Mouse (Mus musculus) CD4-positive helper T cell, adult 2 months (primary cell): ENCODE data around the gene Hgfac.
A peak's percentile ranks its signal among the peaks of the same experiment; 100 is the strongest.

Experiments used
- DNase-seq: peaks from one replicate; pipeline ENCODE4 v3.0.0-alpha.2; 2012; ENCODE audit warnings: low read depth, missing footprints, low spot score

Hgfac gene

DNA sequence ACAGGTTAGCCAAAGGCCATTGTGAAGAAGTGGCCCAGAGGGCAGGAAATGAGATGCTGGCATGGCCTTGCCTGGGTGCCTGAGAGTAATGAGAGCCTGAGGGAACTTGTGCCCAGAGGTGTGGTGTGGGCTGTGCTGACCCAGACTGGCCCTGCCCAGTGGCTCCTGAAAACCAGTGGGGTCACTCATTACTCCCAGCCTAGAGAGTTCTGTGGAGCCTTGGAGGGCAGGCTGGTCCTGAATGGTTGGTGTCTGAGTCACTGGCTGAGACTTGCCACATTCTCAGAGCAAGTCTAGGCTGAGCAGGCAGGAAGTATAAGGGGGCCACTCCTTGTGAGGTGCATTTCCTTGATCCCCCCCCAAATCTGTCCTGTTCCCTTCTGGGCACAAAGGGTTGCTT is 3.9 kb upstream of the Hgfac start:
- no peak for DNase-seq

DNA sequence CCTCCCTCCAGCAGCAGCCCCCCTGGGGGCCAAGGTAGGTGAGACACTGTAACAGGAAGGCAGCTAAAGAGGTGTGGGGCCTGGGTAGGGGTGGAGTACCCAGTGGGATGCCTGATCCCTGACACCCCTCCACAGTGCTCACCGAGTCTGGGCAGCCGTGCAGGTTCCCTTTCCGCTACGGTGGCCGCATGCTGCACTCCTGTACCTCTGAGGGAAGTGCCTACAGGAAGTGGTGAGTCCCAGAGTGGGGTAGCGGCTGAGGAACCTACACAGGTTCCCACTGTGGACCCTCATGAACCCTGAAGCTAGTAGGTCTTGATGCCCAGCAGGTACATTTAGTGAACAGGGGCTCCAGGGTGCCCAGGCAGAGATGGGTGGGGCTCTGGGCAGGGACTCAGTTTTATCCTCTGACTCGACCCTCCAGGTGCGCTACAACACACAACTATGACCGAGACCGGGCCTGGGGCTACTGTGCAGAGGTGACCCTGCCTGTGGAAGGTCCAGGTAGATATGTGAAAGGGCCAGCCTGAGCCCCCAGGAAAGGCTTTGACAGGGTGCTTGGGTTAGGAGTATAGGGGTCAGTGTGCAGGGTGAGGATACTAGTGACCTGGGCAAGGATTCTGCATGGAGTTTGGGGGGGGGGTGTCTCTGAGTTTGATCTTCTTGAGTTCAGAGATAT is 1.3 kb downstream of the Hgfac start:
- peak; percentile 46 for DNase-seq

DNA sequence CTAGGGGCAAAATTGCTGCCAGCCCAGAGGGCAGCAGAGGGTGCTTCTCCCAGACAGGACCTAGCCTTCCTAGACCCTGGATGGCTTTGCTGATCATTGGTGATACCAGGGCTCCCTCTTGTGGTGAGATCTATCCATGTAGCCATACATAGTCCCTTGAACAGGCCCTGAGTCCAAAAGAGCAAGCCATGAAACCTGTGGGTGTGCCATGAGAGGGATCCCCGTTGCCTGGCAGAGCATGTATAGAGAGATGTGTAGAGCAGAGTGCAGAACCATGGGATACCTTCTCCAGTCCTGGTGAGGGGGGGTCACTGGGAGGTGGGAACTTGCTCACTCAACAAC is 1.8 kb downstream of the Hgfac start:
- peak; percentile 75 for DNase-seq

GRCm38 (mm10) chr5:35050541-35050940 is 9.2 kb downstream of the Hgfac start:
- no peak for DNase-seq

GRCm38 (mm10) chr5:35054628-35055027 is 13.3 kb downstream of the Hgfac start:
- DNase-seq, result no peak

DNA sequence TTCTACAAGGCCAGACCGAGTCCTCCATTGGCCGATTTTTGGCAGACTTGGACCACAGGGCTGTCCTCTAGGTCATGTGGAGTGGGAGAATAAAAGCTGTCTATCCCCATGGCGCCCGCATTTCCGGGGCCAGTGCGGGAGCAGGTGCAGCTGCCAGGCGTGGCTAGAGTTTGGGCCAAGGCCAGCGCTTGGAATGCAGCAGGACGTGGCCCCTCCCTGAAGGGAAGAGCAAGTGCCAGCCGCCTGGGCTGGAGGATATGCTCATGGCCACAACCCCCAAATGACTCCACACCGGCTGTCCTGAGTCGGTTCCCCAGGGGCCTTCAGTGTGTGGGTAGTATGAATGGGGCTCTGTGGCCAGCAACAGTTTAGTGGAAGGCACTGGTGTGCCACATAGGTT is 13.8 kb downstream of the Hgfac start:
- DNase-seq, result no peak

DNA sequence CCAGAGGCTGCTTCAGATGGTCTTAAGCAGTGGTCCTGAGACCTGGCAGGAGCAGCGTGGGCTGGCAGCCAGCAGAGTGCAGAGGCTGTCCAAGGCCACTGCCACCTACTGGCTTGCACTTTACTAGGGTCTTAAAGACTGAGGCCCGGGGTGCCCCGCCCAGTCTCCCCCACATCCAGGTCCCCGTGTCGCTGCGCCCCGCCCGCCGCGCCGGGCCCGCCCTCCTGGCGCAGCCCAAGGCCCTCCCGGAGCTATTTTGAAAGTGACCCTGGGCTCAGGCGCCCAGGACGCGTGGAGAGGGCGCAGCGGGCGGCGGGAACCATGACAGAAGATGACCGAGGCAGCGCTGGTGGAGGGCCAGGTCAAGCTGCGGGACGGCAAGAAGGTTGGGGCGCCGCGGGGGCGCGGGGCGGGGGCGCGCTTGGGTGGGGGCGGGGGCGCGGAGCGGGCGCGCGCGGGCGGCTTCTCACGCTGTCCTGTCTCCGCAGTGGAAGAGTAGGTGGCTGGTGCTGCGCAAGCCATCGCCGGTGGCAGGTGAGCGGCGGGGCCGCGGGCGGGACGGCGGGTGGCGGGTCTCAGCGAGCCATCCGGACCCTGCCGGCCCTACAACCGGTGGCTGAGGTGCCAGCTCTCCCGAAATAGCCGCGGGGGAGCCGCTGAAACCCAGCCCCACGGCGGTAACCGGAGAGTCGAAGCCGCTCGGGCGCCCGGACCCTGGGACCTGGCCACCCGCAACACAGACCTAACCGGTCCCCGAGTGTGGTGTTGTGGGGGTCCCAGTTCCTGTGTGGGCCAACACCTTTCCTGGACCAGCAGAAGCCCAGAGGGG is 15.5 kb downstream of the Hgfac start, which contains the start of gene Dok7:
Gene Dok7 (plus strand): TSS at position 163 of the 829 bp plus-strand sequence.
- no peak for DNase-seq

GRCm38 (mm10) chr5:35057582-35057981 is 16.3 kb downstream of the Hgfac start:
- no peak for DNase-seq

GRCm38 (mm10) chr5:35058216-35058615 is 16.9 kb downstream of the Hgfac start:
- DNase-seq, result no peak

DNA sequence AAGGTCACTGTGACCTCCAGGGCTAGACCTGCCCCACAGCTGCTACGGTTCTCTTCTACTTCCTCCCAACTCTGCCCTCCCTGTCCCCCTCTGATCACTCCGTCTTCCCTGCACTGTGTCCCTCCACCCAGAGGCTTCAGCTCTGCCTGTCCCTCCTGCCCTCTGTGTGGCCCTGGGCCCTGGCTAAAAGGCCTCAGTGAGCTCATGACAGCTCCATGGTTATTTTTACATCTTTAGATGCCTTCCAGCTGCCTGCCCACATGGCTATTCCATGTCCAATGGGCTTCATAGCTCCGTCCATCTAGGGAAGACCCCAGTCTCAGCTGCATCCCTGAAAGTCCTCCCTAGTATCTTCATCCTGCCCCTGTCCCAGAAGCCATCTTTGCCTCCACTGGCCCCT is 18.8 kb downstream of the Hgfac start:
- DNase-seq, result no peak

DNA sequence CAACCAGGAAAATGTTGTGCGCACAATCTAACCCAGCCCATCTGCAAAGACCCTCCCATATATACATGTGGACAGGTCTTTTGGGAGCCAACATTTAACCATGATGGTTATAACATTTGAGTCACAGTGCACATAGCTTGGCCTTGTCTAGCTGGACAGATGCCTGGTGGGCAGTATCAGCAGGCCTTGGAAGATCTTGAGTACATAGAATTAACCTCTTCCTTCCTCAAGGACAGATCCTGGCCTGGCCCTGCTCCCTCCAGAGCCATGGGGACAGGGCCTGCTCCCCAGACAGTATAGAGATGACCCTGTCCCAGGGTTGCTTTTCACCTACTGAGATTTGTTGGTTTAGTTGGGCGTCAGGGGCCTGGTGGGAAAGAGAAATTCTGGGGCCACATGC is 28.5 kb downstream of the Hgfac start:
- DNase-seq, result no peak

DNA sequence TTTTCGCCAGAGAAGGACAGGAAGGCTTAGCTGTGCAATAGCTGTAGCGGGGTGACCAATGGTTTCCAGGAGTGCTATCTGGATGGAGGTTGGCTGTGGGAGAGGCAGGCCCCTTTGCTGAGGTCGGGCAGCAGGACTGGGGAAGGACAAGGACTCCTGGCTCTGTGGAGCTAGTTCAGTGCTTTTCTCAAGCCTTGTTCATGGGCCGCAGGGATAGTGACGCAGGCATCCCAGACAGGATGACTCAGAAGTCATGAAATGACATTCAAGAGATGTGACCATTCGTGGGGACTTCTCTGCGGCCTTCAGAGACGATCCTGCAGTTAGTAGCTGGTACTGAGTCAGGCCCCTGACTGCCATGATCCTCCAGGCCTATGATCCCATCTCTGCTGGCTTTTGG is 29.0 kb downstream of the Hgfac start:
- DNase-seq, result no peak

DNA sequence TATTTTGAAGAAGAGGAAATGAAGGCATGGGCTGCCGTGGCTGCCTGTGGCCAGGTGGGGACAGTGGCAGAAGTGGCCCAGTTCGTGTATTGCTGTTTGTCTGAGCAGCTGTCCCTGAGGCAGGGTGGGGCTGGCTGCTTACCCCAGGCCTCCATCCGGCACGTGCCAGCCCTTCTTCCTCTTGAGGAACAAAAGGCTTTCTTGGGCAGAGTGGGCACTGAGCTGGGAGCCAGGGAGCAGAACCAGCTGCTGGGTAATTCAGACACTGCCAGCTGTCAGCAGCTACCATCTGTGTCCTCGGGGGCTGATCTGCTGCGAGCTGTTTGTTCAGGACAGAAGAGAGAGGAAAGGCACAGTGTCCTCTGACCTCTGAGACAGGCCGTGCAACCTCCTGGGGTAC is 29.6 kb downstream of the Hgfac start:
- DNase-seq, result no peak

DNA sequence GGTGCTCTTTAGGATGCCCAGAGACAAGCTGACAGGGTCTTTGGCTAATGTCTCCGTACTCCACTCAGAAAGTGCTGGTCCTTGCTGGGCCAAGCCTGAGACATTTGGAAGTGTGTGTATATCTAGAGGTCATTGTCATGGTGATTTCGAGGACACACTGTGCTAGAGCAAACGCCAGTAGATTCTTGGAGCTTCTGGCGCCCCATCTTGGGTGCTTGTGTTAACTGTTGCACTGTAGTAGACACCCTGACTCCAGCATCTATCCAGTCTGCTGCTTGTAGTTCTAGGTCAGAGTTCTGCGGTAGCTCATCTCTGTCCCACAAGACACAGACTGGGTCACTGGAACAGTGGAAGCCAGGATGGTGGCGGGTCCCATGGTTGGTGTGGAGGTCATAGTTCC is 30.5 kb downstream of the Hgfac start:
- DNase-seq, result no peak

DNA sequence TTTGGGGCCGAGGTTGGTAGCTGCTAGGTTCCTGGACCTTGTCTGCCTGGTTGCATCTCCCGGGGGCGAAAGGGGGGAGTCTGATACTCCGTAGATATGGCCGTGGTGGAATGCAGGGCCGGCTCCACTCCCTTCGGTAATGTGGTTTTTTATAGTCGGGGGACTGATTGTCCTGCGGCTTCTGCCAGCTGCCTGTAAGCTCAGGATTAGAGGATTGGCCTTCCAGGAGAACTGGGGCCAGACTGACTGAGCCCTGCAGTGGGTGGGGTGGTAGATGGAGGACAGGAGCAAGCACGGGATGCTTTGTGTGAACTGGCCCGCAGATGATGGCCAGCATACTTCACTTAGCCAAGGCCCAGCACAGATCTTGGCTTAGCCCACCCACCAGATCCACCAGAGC is 31.9 kb downstream of the Hgfac start:
- no peak for DNase-seq

DNA sequence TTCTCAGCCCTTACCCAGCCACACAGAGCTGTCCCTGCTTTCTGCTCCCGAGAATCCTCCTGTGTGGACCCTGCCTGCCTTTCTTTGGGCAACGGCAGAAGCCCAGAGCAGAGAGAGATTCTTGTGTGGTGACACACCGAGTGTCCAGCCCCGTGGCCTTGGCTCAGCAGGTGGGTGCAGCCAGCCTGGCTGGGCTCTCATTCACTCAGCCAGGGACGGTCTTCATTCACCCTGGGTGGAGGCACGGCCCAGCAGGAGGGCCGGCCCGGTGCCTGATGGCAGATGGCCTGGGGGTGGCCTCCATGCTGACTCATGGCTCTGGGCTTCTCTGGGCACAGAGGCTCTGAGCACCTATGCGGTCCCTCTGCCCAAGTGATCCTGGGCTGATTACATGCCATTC is 32.7 kb downstream of the Hgfac start:
- DNase-seq, result no peak

DNA sequence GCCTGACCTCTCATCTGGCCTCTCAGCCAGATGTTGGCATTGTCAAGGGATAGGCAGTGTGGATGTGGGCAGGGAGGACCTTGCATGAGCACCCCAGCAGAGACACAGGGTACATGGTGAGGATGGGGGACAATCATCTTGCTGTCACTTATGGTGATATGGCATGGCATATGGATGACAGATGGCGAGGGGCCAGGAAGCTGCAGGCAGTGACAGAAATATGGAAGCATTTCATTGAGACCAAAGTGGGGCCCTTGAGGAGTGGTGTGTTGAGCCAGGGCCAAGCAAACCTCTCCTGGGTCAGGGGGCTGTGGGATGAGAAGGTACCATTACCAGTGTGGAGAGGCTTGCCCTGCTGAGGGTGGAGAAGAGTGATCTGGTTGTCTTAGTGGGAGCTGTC is 35.1 kb downstream of the Hgfac start:
- DNase-seq, result no peak

DNA sequence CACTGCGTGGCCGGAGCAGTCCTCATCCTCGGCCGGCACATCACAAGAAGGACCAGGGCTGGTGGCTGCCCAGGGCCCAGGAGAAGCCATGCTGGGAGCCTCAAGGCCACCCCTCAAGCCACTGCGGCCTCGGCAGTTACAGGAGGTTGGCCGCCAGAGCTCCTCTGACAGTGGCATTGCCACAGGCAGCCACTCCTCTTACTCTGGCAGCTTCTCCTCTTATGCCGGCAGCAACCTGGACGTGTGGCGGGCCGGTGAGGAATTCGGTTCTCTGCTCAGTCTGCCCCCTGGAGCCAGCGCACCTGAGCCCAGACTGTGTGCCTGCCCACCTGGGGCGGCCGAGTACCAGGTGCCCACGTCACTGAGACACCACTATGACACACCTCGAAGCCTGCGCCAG is 37.8 kb downstream of the Hgfac start:
- DNase-seq, result no peak

- no peak for DNase-seq
These were observed 43.6 kb downstream of the Hgfac start for GRCm38 (mm10) chr5:35084913-35085312.

- DNase-seq, result peak; percentile 53
These were observed 47.7 kb downstream of the Hgfac start for GRCm38 (mm10) chr5:35088785-35089613.

DNA sequence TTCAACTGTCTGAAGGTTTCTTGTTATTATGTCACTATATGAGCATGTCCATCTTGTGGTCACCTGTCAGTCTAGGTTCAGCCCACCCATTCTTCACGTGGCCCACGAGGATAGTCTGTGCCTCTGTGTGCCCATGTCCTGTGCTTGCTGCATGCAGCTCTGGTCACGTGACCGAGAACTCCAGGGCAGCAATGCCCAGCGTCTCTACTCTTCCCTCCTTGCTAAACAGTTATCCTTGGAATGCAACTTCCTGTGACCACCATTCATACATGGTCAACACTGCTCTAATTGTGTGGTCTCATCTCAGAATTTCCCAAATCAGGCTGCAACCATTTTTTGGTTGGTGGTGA is 48.3 kb downstream of the Hgfac start:
- DNase-seq, result no peak

DNA sequence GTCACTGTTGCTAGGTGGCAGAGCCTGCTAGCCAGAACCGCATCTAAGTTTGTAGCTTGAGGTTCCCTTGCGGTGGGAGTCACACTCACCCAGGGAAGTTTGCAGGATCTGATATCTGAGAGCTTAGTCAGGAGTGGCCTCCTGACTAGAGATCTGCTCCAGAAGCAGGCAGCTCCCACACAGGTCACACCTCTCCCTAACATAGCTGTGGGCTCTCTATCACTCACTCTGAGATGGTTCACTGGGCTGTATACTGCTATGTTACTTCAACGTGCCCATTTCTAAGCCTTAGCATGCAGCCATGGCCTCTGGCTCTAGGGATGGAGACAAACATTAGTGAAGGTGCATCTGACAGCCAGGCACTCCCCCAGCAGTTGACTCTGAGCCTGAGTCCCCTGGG is 50.3 kb downstream of the Hgfac start:
- DNase-seq, result no peak
